Mouse (Mus musculus): ENCODE measurements around the gene Lpar5. TPM values are rescaled to one million over a fixed set of nuclear protein-coding genes. Genes with fewer than 3 reads are reported as not detected.

Lpar5 gene
- polyA plus RNA-seq, 1 experiment, result 223 TPM

DNA sequence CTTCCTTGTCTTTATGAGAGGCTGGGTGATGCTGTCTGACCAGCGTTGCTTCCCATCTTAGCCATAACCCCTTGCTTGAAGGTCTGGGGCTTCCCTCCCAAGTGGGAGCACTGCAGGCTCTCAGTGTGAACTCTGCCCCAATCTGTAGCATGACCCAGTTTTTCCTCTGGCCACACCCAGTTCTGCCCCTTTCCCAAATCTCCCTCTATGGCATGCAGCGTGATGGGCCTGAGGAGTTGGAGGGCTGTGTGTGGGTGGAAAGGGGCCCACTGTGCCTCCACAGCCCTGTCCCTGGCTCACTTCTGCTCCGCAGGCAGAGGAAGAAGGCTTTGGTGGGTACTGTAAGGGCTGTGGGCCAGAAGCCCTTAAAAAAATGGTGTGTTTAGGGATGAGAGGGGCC is 30.8 kb downstream of the Lpar5 start:
- 45% methylated on average over 3 of the region's 3 CpGs for WGBS
- Histone ChIP-seq H3K4me3 (ENCODE audit: low read depth, low read length) (peak overlapping the region; percentile 7; the same call in 1 of the 2 replicates), H3K4me1 (ENCODE audit: control insufficient read depth, insufficient read depth, insufficient read length, low read length) (peaks cover 16% of the 10 kb centered on the region), H3K36me3 (ENCODE audit: control insufficient read depth, insufficient read depth, low read length) (peaks cover 44% of the 10 kb centered on the region), H3K27me3 (ENCODE audit: control insufficient read depth, insufficient read depth, low read length) (no peaks in the 10 kb centered on the region), H3K27ac (ENCODE audit: insufficient read depth, low read depth, low read length) (no peak overlapping the region)
- TF ChIP-seq CTCF (IDR thresholded peaks at IDR 0.05; ENCODE audit: extremely low read depth, insufficient read length, insufficient replicate concordance, low read depth, low read length) (no peak), POLR2A (IDR thresholded peaks at IDR 0.05; ENCODE audit: low read depth, low read length) (no peak)

DNA sequence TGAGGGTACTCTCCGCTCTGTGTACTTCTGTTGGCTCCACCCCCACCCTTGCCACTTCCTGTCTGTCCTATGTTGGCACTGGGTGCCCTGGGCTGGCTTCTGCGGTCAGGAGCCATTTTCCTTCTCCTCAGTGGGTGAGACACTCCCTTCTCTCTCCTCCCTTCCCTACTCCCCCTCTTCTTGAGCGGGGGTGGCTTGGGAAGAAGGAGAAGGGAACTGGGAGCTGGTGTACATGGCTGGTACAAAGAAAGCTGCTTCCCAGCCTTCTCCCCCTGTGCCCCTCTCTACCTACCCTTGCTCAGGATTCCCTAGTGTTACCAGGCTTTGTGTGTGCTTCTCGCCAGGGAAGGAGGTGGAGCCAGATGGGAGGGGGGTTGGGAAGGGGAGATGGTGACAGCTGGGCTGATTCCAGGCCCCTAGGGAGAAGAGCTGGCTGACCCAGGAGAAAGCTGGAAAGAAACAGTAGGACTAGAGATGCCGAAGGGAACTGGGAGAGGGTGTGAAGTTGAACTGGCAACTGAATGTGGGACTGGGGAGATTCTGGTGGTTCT is 31.8 kb downstream of the Lpar5 start:
- TF ChIP-seq POLR2A (IDR thresholded peaks at IDR 0.05; ENCODE audit: low read depth, low read length) (no peak), CTCF (IDR thresholded peaks at IDR 0.05; ENCODE audit: extremely low read depth, insufficient read length, insufficient replicate concordance, low read depth, low read length) (no peak)
- Histone ChIP-seq H3K4me1 (ENCODE audit: control insufficient read depth, insufficient read depth, insufficient read length, low read length) (peaks cover 16% of the 10 kb centered on the region), H3K27ac (ENCODE audit: insufficient read depth, low read depth, low read length) (no peak overlapping the region), H3K4me3 (ENCODE audit: low read depth, low read length) (no peak overlapping the region), H3K27me3 (ENCODE audit: control insufficient read depth, insufficient read depth, low read length) (no peaks in the 10 kb centered on the region), H3K36me3 (ENCODE audit: control insufficient read depth, insufficient read depth, low read length) (peaks cover 51% of the 10 kb centered on the region)
- WGBS, result 49% methylated on average over 5 of the region's 5 CpGs

GRCm38 (mm10) chr6:125101444-125101843 is 33.7 kb downstream of the Lpar5 start:
- peaks cover 16% of the 10 kb centered on the region; the same call in 1 of the 2 replicates for H3K4me1 ChIP-seq (ENCODE audit: control insufficient read depth, insufficient read depth, insufficient read length, low read length)
- H3K27ac ChIP-seq (ENCODE audit: insufficient read depth, low read depth, low read length), result no peak overlapping the region
- TF ChIP-seq CTCF (IDR thresholded peaks at IDR 0.05; ENCODE audit: extremely low read depth, insufficient read length, insufficient replicate concordance, low read depth, low read length) (no peak), POLR2A (IDR thresholded peaks at IDR 0.05; ENCODE audit: low read depth, low read length) (no peak)
- H3K27me3 ChIP-seq (ENCODE audit: control insufficient read depth, insufficient read depth, low read length), result no peaks in the 10 kb centered on the region
- WGBS, result 95% methylated on average over 9 of the region's 9 CpGs
- H3K4me3 ChIP-seq (ENCODE audit: low read depth, low read length), result no peak overlapping the region
- H3K36me3 ChIP-seq (ENCODE audit: control insufficient read depth, insufficient read depth, low read length), result peaks cover 68% of the 10 kb centered on the region

DNA sequence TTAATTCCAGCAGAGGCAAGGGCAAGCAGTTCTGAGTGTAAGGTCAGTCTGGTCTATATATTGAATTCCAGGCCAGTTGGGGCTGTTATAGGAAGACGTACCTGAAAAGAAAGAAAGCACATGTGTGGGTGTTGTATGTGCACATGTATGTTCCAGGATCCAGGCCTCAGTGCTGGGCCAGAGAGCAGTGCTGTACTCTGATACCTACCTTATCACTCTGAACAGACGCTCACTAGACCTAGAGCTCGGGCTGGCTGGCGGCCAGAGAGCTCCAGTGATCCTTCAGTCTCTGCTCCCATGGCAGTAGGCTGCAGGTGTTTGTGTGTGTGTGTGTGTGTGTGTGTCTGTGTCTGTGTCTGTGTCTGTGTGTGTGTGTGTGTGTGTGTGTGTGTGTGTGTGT is 36.5 kb downstream of the Lpar5 start:
- H3K4me3 ChIP-seq (ENCODE audit: low read depth, low read length), result no peak overlapping the region
- peaks cover 88% of the 10 kb centered on the region for H3K36me3 ChIP-seq (ENCODE audit: control insufficient read depth, insufficient read depth, low read length)
- WGBS, result 58% methylated on average over 4 of the region's 4 CpGs
- peaks cover 4% of the 10 kb centered on the region; the same call in 1 of the 2 replicates for H3K4me1 ChIP-seq (ENCODE audit: control insufficient read depth, insufficient read depth, insufficient read length, low read length)
- TF ChIP-seq CTCF (IDR thresholded peaks at IDR 0.05; ENCODE audit: extremely low read depth, insufficient read length, insufficient replicate concordance, low read depth, low read length), result no peak
- TF ChIP-seq POLR2A (IDR thresholded peaks at IDR 0.05; ENCODE audit: low read depth, low read length), result no peak
- H3K27me3 ChIP-seq (ENCODE audit: control insufficient read depth, insufficient read depth, low read length), result no peaks in the 10 kb centered on the region
- H3K27ac ChIP-seq (ENCODE audit: insufficient read depth, low read depth, low read length), result no peak overlapping the region

DNA sequence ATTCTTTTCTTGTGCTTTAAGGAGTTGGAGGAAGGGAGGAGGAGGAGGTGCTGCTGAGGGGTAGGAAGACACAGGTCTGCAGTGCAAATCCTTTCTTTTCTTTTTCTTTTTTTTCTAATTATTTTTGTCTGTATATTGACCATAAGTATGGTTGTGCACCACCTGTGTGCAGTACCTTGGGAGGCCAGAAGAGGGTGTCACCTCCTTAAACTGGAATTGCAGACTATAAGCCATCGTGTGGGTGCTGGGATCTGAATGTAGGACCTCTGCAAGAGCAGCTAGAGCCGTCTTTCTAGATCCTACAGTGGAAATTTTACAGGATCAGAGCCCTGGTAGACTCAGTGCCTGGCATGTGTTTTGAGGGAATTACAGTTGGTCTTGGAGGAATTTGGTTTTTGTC is 40.0 kb downstream of the Lpar5 start:
- H3K27ac ChIP-seq (ENCODE audit: insufficient read depth, low read depth, low read length), result no peak overlapping the region
- peaks cover 90% of the 10 kb centered on the region for H3K36me3 ChIP-seq (ENCODE audit: control insufficient read depth, insufficient read depth, low read length)
- H3K4me1 ChIP-seq (ENCODE audit: control insufficient read depth, insufficient read depth, insufficient read length, low read length), result no peaks in the 10 kb centered on the region
- no peak overlapping the region for H3K4me3 ChIP-seq (ENCODE audit: low read depth, low read length)
- no peaks in the 10 kb centered on the region for H3K27me3 ChIP-seq (ENCODE audit: control insufficient read depth, insufficient read depth, low read length)
- TF ChIP-seq POLR2A (IDR thresholded peaks at IDR 0.05; ENCODE audit: low read depth, low read length), result no peak
- peak; percentile 27; the same call in 1 of the 2 replicates for TF ChIP-seq CTCF (IDR thresholded peaks at IDR 0.05; ENCODE audit: extremely low read depth, insufficient read length, insufficient replicate concordance, low read depth, low read length)
- 96% methylated on average over 2 of the region's 2 CpGs for WGBS

DNA sequence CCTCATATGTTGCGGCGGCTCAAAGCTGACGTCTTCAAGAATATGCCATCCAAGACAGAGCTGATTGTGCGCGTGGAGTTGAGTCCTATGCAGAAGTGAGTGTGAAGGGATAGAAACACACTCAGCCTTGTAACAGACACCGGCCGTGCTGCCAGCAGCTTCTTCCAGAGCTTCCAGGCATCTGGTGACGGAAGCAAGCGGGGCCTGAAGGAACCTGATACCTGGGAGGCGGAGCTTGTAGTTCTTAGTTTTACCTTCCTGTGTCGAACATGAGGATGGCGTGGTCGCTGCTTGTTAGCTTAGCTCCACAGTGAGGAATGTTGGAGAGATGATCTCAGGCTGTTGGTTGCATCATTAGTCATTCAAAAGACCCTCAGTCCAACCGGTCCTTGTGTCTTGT is 41.7 kb downstream of the Lpar5 start:
- TF ChIP-seq POLR2A (IDR thresholded peaks at IDR 0.05; ENCODE audit: low read depth, low read length) (no peak), CTCF (IDR thresholded peaks at IDR 0.05; ENCODE audit: extremely low read depth, insufficient read length, insufficient replicate concordance, low read depth, low read length) (no peak)
- H3K27ac ChIP-seq (ENCODE audit: insufficient read depth, low read depth, low read length), result no peak overlapping the region
- 92% methylated on average over 14 of the region's 14 CpGs for WGBS
- H3K27me3 ChIP-seq (ENCODE audit: control insufficient read depth, insufficient read depth, low read length), result no peaks in the 10 kb centered on the region
- no peaks in the 10 kb centered on the region for H3K4me1 ChIP-seq (ENCODE audit: control insufficient read depth, insufficient read depth, insufficient read length, low read length)
- H3K36me3 ChIP-seq (ENCODE audit: control insufficient read depth, insufficient read depth, low read length), result peaks cover 93% of the 10 kb centered on the region
- no peak overlapping the region for H3K4me3 ChIP-seq (ENCODE audit: low read depth, low read length)

- Histone ChIP-seq H3K4me1 (ENCODE audit: control insufficient read depth, insufficient read depth, insufficient read length, low read length) (no peaks in the 10 kb centered on the region), H3K4me3 (ENCODE audit: low read depth, low read length) (no peak overlapping the region), H3K27me3 (ENCODE audit: control insufficient read depth, insufficient read depth, low read length) (no peaks in the 10 kb centered on the region), H3K27ac (ENCODE audit: insufficient read depth, low read depth, low read length) (no peak overlapping the region), H3K36me3 (ENCODE audit: control insufficient read depth, insufficient read depth, low read length) (peaks cover 90% of the 10 kb centered on the region)
- 90% methylated on average over 7 of the region's 7 CpGs for WGBS
- peak; percentile 45; the same call in 1 of the 2 replicates for TF ChIP-seq CTCF (IDR thresholded peaks at IDR 0.05; ENCODE audit: extremely low read depth, insufficient read length, insufficient replicate concordance, low read depth, low read length)
- no peak for TF ChIP-seq POLR2A (IDR thresholded peaks at IDR 0.05; ENCODE audit: low read depth, low read length)
These were observed 43.2 kb downstream of the Lpar5 start for GRCm38 (mm10) chr6:125110927-125111326.
